ENCODE assay signal across 22 mouse cellular contexts in genomic region chr10:67014746-67015145, GRCm38 (mm10).
"Had no signal": no experiment of that assay in that cellular context is flagged by ENCODE, and none has a peak within 500 bp of the region (broad histone marks: within the 10 kb centered on the region; RNA-seq: fewer than 3 reads in every experiment).

No protein-coding gene starts in this region.

- H3K4me3 ChIP-seq: layer of hippocampus, adult 2 months; left cerebral cortex, adult 2 months; limb, embryonic 12.5 days; limb, embryonic 15.5 days; midbrain, embryonic 13.5 days; neural tube, embryonic 13.5 days; stomach, embryonic 15.5 days had no signal

- ATAC-seq: liver, postnatal 0 days; lung, postnatal 0 days; midbrain, embryonic 13.5 days had no signal

- H3K27ac ChIP-seq: kidney, postnatal 0 days; layer of hippocampus, adult 2 months; left cerebral cortex, adult 2 months; limb, embryonic 12.5 days; limb, embryonic 15.5 days; liver, embryonic 14.5 days; macrophage; midbrain, embryonic 13.5 days; neural tube, embryonic 13.5 days; stomach, embryonic 15.5 days had no signal

- DNase-seq: kidney, adult 2 months; kidney, postnatal 25 days; layer of hippocampus, adult 9-11 months; left cerebral cortex, postnatal 4 days; liver, postnatal 0 days; lung, embryonic 14.5 days; retina, postnatal 1 day; right cerebral cortex, postnatal 25 days; spleen, adult 18-20 months; thymus, postnatal 25 days had no signal

- H3K36me3 ChIP-seq: stomach, embryonic 15.5 days had no signal

- H3K4me2 ChIP-seq: limb, embryonic 12.5 days; limb, embryonic 15.5 days; liver, embryonic 11.5 days; lung, embryonic 14.5 days; midbrain, embryonic 13.5 days; neural tube, embryonic 13.5 days; stomach, embryonic 15.5 days had no signal

- H3K9ac ChIP-seq: limb, embryonic 12.5 days; limb, embryonic 15.5 days; liver, embryonic 14.5 days; liver, postnatal 0 days; lung, embryonic 14.5 days; midbrain, embryonic 13.5 days; neural tube, embryonic 13.5 days; stomach, embryonic 15.5 days had no signal

- H3K9me3 ChIP-seq: limb, embryonic 12.5 days; limb, embryonic 15.5 days; midbrain, embryonic 13.5 days; neural tube, embryonic 13.5 days; stomach, embryonic 15.5 days had no signal

- H3K27me3 ChIP-seq: limb, embryonic 12.5 days; limb, embryonic 15.5 days; midbrain, embryonic 13.5 days; neural tube, embryonic 13.5 days; stomach, embryonic 15.5 days had no signal
